Mouse (Mus musculus) forebrain, embryonic 11.5 days (tissue): ENCODE measurements around the gene Adipor1. TPM values are rescaled to one million over a fixed set of nuclear protein-coding genes. Genes with fewer than 3 reads are reported as not detected.

Experiments used
- ATAC-seq: fragments of 200-750 bp; cut with Nextera tagmentation; replicated peaks from 2 replicates; pipeline ENCODE4 v1.8.0; 2017; ENCODE audit warnings: moderate TSS enrichment; ENCODE audit not compliant: low FRiP score
- DNase-seq: peaks from one replicate; pipeline ENCODE4 v3.0.0-alpha.2; 2017; ENCODE audit warnings: low spot score
- H3K27ac ChIP-seq: fragments of 300-500 bp; sonication (generic); 2 replicates; pipeline ENCODE4 v1.5.1; 2014; ENCODE audit warnings: low read depth, low read length
- H3K27me3 ChIP-seq: fragments of 300-500 bp; sonication (generic); 2 replicates; pipeline ENCODE4 v1.6.1; 2014; ENCODE audit warnings: mild to moderate bottlenecking, low read length, mixed read lengths; ENCODE audit not compliant: control insufficient read depth, insufficient read depth
- H3K36me3 ChIP-seq: fragments of 300-500 bp; sonication (generic); 2 replicates; pipeline ENCODE4 v1.6.1; 2014; ENCODE audit warnings: mild to moderate bottlenecking, low read length, moderate library complexity, mixed read lengths; ENCODE audit not compliant: control insufficient read depth, insufficient read depth
- H3K4me1 ChIP-seq: fragments of 300-500 bp; sonication (generic); replicated peaks from 2 replicates; pipeline ENCODE4 v1.6.1; 2014; ENCODE audit warnings: low read length, mixed read lengths; ENCODE audit not compliant: control insufficient read depth, insufficient read depth
- H3K4me2 ChIP-seq: fragments of 300-500 bp; sonication (generic); 2 replicates; pipeline ENCODE4 v1.6.1; 2014; ENCODE audit warnings: low read depth, mild to moderate bottlenecking, low read length, moderate library complexity, mixed read lengths; ENCODE audit not compliant: severe bottlenecking
- H3K4me3 ChIP-seq: fragments of 300-500 bp; sonication (generic); 2 replicates; pipeline ENCODE4 v1.5.1; 2014; ENCODE audit warnings: low read depth, low read length
- H3K9ac ChIP-seq: fragments of 300-500 bp; sonication (generic); 2 replicates; pipeline ENCODE4 v1.6.1; 2014; ENCODE audit warnings: low read length
- H3K9me3 ChIP-seq: fragments of 300-500 bp; sonication (generic); 2 replicates; pipeline ENCODE4 v1.6.1; 2016; ENCODE audit warnings: low read length, mixed read lengths; ENCODE audit not compliant: control insufficient read depth
- WGBS: fragments of 180-500 bp; shearing (Covaris S2); extraction: QIAGEN DNeasy Blood & Tissue Kit; methylation state at CpG from one replicate; pipeline ENCODE4 v1.1.7; 2014; 5-methylcytosine and 5-hydroxymethylcytosine counted together
- polyA plus RNA-seq: library from polyadenylated mRNA; unstranded; fragments of >200 nt; fragmentation: Nextera tagmentation; extraction: Ambion mirVana; gene quantifications from 2 replicates; pipeline ENCODE4 v1.2.1, GENCODE M21; 2014

Gene Adipor1
- polyA plus RNA-seq: 77.0 and 77.8 TPM in 2 replicates

GRCm38 (mm10) chr1:134415168-134415831 is at the start of gene Adipor1:
Adipor1 (plus strand) TSS chr1:134415378.
- H3K9ac ChIP-seq: peak within 1 kb of the TSS; percentile 90
- H3K4me2 ChIP-seq: peak within 1 kb of the TSS; percentile 73
- DNase-seq: peak; percentile 99
- peaks cover 11% of the 10 kb centered on the region; the same call in 1 of the 2 replicates for H3K4me1 ChIP-seq
- H3K4me3 ChIP-seq: peak within 1 kb of the TSS; percentile 88
- WGBS: 0% methylated on average over 68 of the region's 77 CpGs
- H3K9me3 ChIP-seq: no peaks in the 10 kb centered on the region
- H3K36me3 ChIP-seq: no peaks in the 10 kb centered on the region
- peak; percentile 99 for ATAC-seq
- no peaks in the 10 kb centered on the region for H3K27me3 ChIP-seq
- peak within 1 kb of the TSS; percentile 76 for H3K27ac ChIP-seq

GRCm38 (mm10) chr1:134365491-134365890 is 49.7 kb upstream of the Adipor1 start:
- no peak overlapping the region for H3K4me2 ChIP-seq
- H3K4me3 ChIP-seq: no peak overlapping the region
- DNase-seq (no peak), ATAC-seq (no peak)
- H3K27me3 ChIP-seq: no peaks in the 10 kb centered on the region
- peaks cover 3% of the 10 kb centered on the region for H3K4me1 ChIP-seq
- H3K36me3 ChIP-seq: no peaks in the 10 kb centered on the region
- H3K9ac ChIP-seq: no peak overlapping the region
- no peak overlapping the region for H3K27ac ChIP-seq
- WGBS: 70% methylated on average over 5 of the region's 5 CpGs
- H3K9me3 ChIP-seq: no peaks in the 10 kb centered on the region

- H3K9ac ChIP-seq: no peak overlapping the region
- H3K36me3 ChIP-seq: no peaks in the 10 kb centered on the region
- H3K27ac ChIP-seq: no peak overlapping the region
- no peak overlapping the region for H3K4me2 ChIP-seq
- ATAC-seq (no peak), DNase-seq (peak; percentile 61)
- H3K4me3 ChIP-seq: no peak overlapping the region
- no peaks in the 10 kb centered on the region for H3K9me3 ChIP-seq
- WGBS: 57% methylated on average over 9 of the region's 9 CpGs
- no peaks in the 10 kb centered on the region for H3K27me3 ChIP-seq
- H3K4me1 ChIP-seq: no peaks in the 10 kb centered on the region
Observed at GRCm38 (mm10) chr1:134368777-134369337, 46.3 kb upstream of the Adipor1 start.

- WGBS: 85% methylated on average over 2 of the region's 2 CpGs
- no peaks in the 10 kb centered on the region for H3K27me3 ChIP-seq
- no peaks in the 10 kb centered on the region for H3K36me3 ChIP-seq
Observed at GRCm38 (mm10) chr1:134374124-134374523, 41.1 kb upstream of the Adipor1 start.

GRCm38 (mm10) chr1:134381051-134381450 is 34.1 kb upstream of the Adipor1 start:
- DNase-seq (no peak), ATAC-seq (no peak)
- Histone ChIP-seq H3K27me3 (no peaks in the 10 kb centered on the region; the same call in 1 of the 2 replicates), H3K4me2 (no peak overlapping the region), H3K9ac (no peak overlapping the region), H3K27ac (no peak overlapping the region), H3K9me3 (no peaks in the 10 kb centered on the region), H3K4me1 (no peaks in the 10 kb centered on the region), H3K36me3 (no peaks in the 10 kb centered on the region), H3K4me3 (no peak overlapping the region)
- WGBS: 78% methylated on average over 2 of the region's 2 CpGs

More at GRCm38 (mm10) chr1:134374124-134374523, 41.1 kb upstream of the Adipor1 start:
- H3K4me2 ChIP-seq: no peak overlapping the region
- H3K4me1 ChIP-seq: no peaks in the 10 kb centered on the region
- no peak overlapping the region for H3K27ac ChIP-seq
- no peak overlapping the region for H3K4me3 ChIP-seq
- DNase-seq (no peak), ATAC-seq (no peak)
- no peaks in the 10 kb centered on the region for H3K9me3 ChIP-seq
- no peak overlapping the region for H3K9ac ChIP-seq

GRCm38 (mm10) chr1:134381795-134382625 is 33.2 kb upstream of the Adipor1 start:
- Histone ChIP-seq H3K9me3 (no peaks in the 10 kb centered on the region), H3K4me1 (no peaks in the 10 kb centered on the region), H3K27me3 (no peaks in the 10 kb centered on the region; the same call in 1 of the 2 replicates), H3K9ac (no peak overlapping the region), H3K36me3 (no peaks in the 10 kb centered on the region), H3K27ac (no peak overlapping the region), H3K4me3 (peak overlapping the region; percentile 10; the same call in 1 of the 2 replicates), H3K4me2 (peak overlapping the region; percentile 37)
- 15% methylated on average over 19 of the region's 19 CpGs for WGBS
- ATAC-seq (no peak), DNase-seq (no peak)

GRCm38 (mm10) chr1:134384581-134384980 is 30.6 kb upstream of the Adipor1 start:
- no peak for ATAC-seq

GRCm38 (mm10) chr1:134385176-134385575 is 30.0 kb upstream of the Adipor1 start:
- no peaks in the 10 kb centered on the region; the same call in 1 of the 2 replicates for H3K27me3 ChIP-seq
- no peaks in the 10 kb centered on the region for H3K9me3 ChIP-seq
- DNase-seq: no peak
- H3K36me3 ChIP-seq: no peaks in the 10 kb centered on the region
- no peak overlapping the region for H3K4me3 ChIP-seq
- H3K4me1 ChIP-seq: no peaks in the 10 kb centered on the region
- no peak overlapping the region for H3K9ac ChIP-seq
- ATAC-seq: no peak
- no peak overlapping the region for H3K4me2 ChIP-seq
- no peak overlapping the region for H3K27ac ChIP-seq

More at GRCm38 (mm10) chr1:134384581-134384980, 30.6 kb upstream of the Adipor1 start:
- Histone ChIP-seq H3K4me1 (no peaks in the 10 kb centered on the region), H3K4me3 (no peak overlapping the region), H3K36me3 (no peaks in the 10 kb centered on the region), H3K27me3 (no peaks in the 10 kb centered on the region; the same call in 1 of the 2 replicates), H3K4me2 (no peak overlapping the region), H3K9me3 (no peaks in the 10 kb centered on the region), H3K9ac (no peak overlapping the region), H3K27ac (no peak overlapping the region)
- WGBS: 82% methylated on average over 4 of the region's 4 CpGs
- no peak for DNase-seq
